Mouse (Mus musculus): ENCODE measurements around the gene Rab3ip. TPM values are rescaled to one million over a fixed set of nuclear protein-coding genes. Genes with fewer than 3 reads are reported as not detected.

The Rab3ip gene
- 10 to 100 TPM; 13.3 to 25.1 TPM for polyA plus RNA-seq (2012; fragmentation: generic; extraction: Trizol)

GRCm38 (mm10) chr10:116950009-116950769 lies at the start of gene Rab3ip:
Rab3ip (minus strand) TSS chr10:116950769.

GRCm38 (mm10) chr10:116986264-116987082 lies 35.9 kb upstream of the Rab3ip start, which contains the start of gene Best3:
Best3 (plus strand) TSS chr10:116986314.

GRCm38 (mm10) chr10:116972509-116972908 lies 21.9 kb upstream of the Rab3ip start, which contains the start of gene Gm10271:
Gm10271 (minus strand) TSS chr10:116972609.

GRCm38 (mm10) chr10:116896336-116897177 lies 54.0 kb downstream of the Rab3ip start, which contains the start of gene Myrfl:
Myrfl (minus strand) TSS chr10:116896919.

Other genes with a start within 250 kb of the Rab3ip start
- under 1 TPM in 1 of 2 experiments, not detected in 1; 0.01 TPM for gene Myrfl, start 53.9 kb downstream of the Rab3ip start, polyA plus RNA-seq (2012; fragmentation: generic; extraction: Trizol)
- gene Gm10271, start 21.8 kb upstream of the Rab3ip start, polyA plus RNA-seq (2012; fragmentation: generic; extraction: Trizol) = not detected
- not detected for gene Best3, start 35.5 kb upstream of the Rab3ip start, polyA plus RNA-seq (2012; fragmentation: generic; extraction: Trizol)
- under 1 TPM in 1 of 2 experiments, not detected in 1; 0.07 TPM for gene Lrrc10, start 94.6 kb upstream of the Rab3ip start, polyA plus RNA-seq (2012; fragmentation: generic; extraction: Trizol)
- gene Cct2, start 113.0 kb upstream of the Rab3ip start, polyA plus RNA-seq (2012; fragmentation: generic; extraction: Trizol) = 100 to 1,000 TPM; 245 to 262 TPM
- gene Frs2, start 197.8 kb upstream of the Rab3ip start, polyA plus RNA-seq (2012; fragmentation: generic; extraction: Trizol) = 1 to 10 TPM in 1 of 2 experiments, under 1 TPM in 1; 0.81 to 9.2 TPM